In genomic region chr5:108741844-108742243, GRCm38 (mm10) we compare ENCODE assay signal across 35 mouse cellular contexts. TPM values are rescaled to one million over a fixed set of nuclear protein-coding genes. Genes with fewer than 3 reads are reported as not detected.
DNase-seq lines count a peak whose midpoint lies in the region; TF ChIP-seq lines count a peak whose summit lies in the region.
"Had no signal": no experiment of that assay in that cellular context is flagged by ENCODE, and none has a peak within 500 bp of the region (broad histone marks: within the 10 kb centered on the region; RNA-seq: fewer than 3 reads in every experiment).

No protein-coding gene starts in this region.

- DNase-seq in heart, adult 11 months: peak; percentile 43
- no peak for DNase-seq in heart, postnatal 4 days
- peak; percentile 89 for DNase-seq in 3T3-L1 (ENCODE audit: low read depth, low spot score)
- DNase-seq in left cerebral cortex, postnatal 4 days: no peak
- DNase-seq in thymus, postnatal 4 days: no peak
- DNase-seq: adrenal gland, postnatal 14 days; cerebellum, adult 11-12 months; cerebellum, adult 8-10 months; cerebellum, postnatal 10 days; cerebellum, postnatal 36 days; embryo, embryonic 11 days; gastrocnemius, postnatal 10 days; gastrocnemius, postnatal 36 days; kidney, adult 18-20 months had no signal

- H3K4me3 ChIP-seq in C2C12 (ENCODE audit: insufficient read depth, poor library complexity, severe bottlenecking): no peak overlapping the region
- no peak overlapping the region for H3K4me3 ChIP-seq in myocyte
- H3K4me3 ChIP-seq: embryonic facial prominence, embryonic 10.5 days; embryonic facial prominence, embryonic 13.5 days; forebrain, embryonic 10.5 days; forebrain, embryonic 13.5 days had no signal

- H3K27me3 ChIP-seq in C2C12 (ENCODE audit: control insufficient read depth, insufficient read depth, insufficient read length): no peaks in the 10 kb centered on the region
- no peaks in the 10 kb centered on the region for H3K27me3 ChIP-seq in myocyte (ENCODE audit: control insufficient read depth, insufficient read depth, insufficient read length)
- H3K27me3 ChIP-seq: embryonic facial prominence, embryonic 13.5 days; forebrain, embryonic 13.5 days had no signal

- TF ChIP-seq CTCF in C2C12 (IDR thresholded peaks at IDR 0.05; ENCODE audit: control insufficient read depth, insufficient read depth, insufficient read length): no peak

- TF ChIP-seq POLR2A in myocyte (IDR thresholded peaks at IDR 0.05; ENCODE audit: insufficient read length, low read depth): no peak

- no peak overlapping the region for H3K4me2 ChIP-seq in myocyte (ENCODE audit: low read depth)
- H3K4me2 ChIP-seq: embryonic facial prominence, embryonic 13.5 days; forebrain, embryonic 13.5 days; heart, embryonic 11.5 days; hindbrain, embryonic 14.5 days had no signal

- no peaks in the 10 kb centered on the region for H3K79me3 ChIP-seq in C2C12 (ENCODE audit: low read depth)

- intact Hi-C loops in left cerebral cortex, postnatal 4 days (cut with DNase I): no loop called here

- no peak overlapping the region for H3ac ChIP-seq in C2C12 (ENCODE audit: control insufficient read depth, insufficient read length, low read depth)
- H3ac ChIP-seq in myocyte (ENCODE audit: control insufficient read depth, insufficient read length): no peak overlapping the region

- H3K36me3 ChIP-seq in C2C12 (ENCODE audit: control insufficient read depth, insufficient read depth) (no peaks in the 10 kb centered on the region), myocyte (ENCODE audit: control insufficient read depth, insufficient read depth) (no peaks in the 10 kb centered on the region)
- H3K36me3 ChIP-seq: embryonic facial prominence, embryonic 10.5 days; embryonic facial prominence, embryonic 13.5 days; forebrain, embryonic 10.5 days had no signal

- H3K79me2 ChIP-seq in C2C12 (ENCODE audit: control insufficient read depth, insufficient read depth) (no peaks in the 10 kb centered on the region), myocyte (ENCODE audit: control insufficient read depth, insufficient read depth) (no peaks in the 10 kb centered on the region)

TF ChIP-seq in C2C12, 6 proteins besides CTCF, POLR2A, EP300 and RAD21:
- peak; percentile 23 for TF ChIP-seq MYOD1 (IDR thresholded peaks at IDR 0.05; ENCODE audit: control insufficient read depth, insufficient read length, low read depth)
- no peak for TF ChIP-seq FOSL1 (IDR thresholded peaks at IDR 0.05; ENCODE audit: insufficient read depth, low read length, poor library complexity, severe bottlenecking)
- TF ChIP-seq MAX (IDR thresholded peaks at IDR 0.05): no peak
- peak; percentile 85 for TF ChIP-seq USF1 (IDR thresholded peaks at IDR 0.05; ENCODE audit: low read depth)
- TF ChIP-seq CEBPB (IDR thresholded peaks at IDR 0.05; ENCODE audit: low read depth): peak; percentile 38

TF ChIP-seq in myocyte, 11 proteins besides CTCF, POLR2A, EP300 and RAD21:
- TF ChIP-seq MYOD1 (IDR thresholded peaks at IDR 0.05; ENCODE audit: control insufficient read depth in 1 of 3, insufficient read length in 2 of 3, low read depth in 2 of 3) (no peak), USF1 (IDR thresholded peaks at IDR 0.05; ENCODE audit: low read depth) (peak; percentile 60)

RNA-seq across cellular contexts. Expression of gene Rnf212, which starts 32.9 kb away (rescaled TPM):
- not detected for total RNA-seq in heart, postnatal 4 days (2021)
- not detected for polyA plus RNA-seq in C2C12 (2012; fragmentation: generic; extraction: Trizol)
- polyA plus RNA-seq in myocyte (2012; fragmentation: generic; extraction: Trizol): not detected
- not detected for total RNA-seq in left cerebral cortex, postnatal 4 days (2021)
- total RNA-seq: gastrocnemius, adult 18-20 months; gastrocnemius, postnatal 10 days; gastrocnemius, postnatal 36 days; granulocyte monocyte progenitor cell, adult 5-6 weeks; heart, adult 8-10 months; heart, postnatal 25 days; hindbrain, postnatal 0 days had no signal
- polyA plus RNA-seq: cortical plate, adult 2 months; embryonic facial prominence, embryonic 13.5 days; forebrain, embryonic 13.5 days; forebrain, embryonic 16.5 days; heart, embryonic 14.5 days; heart, postnatal 0 days; hindbrain, embryonic 14.5 days; hindbrain, postnatal 0 days; inflammation-experienced regulatory T-cells, adult 6 months had no signal

RNA-seq across cellular contexts. Expression of gene Fgfrl1, which starts 49.7 kb away (rescaled TPM):
- total RNA-seq in heart, postnatal 4 days (2021): 10 to 100 TPM; 24.7 to 27.0 TPM
- 30.9 TPM for polyA plus RNA-seq in C2C12 (2012; fragmentation: generic; extraction: Trizol)
- polyA plus RNA-seq in myocyte (2012; fragmentation: generic; extraction: Trizol): 93.3 TPM
- 10 to 100 TPM; 17.3 to 17.6 TPM for total RNA-seq in left cerebral cortex, postnatal 4 days (2021)

RNA-seq across cellular contexts. Expression of gene Tmed11, which starts 53.3 kb away (rescaled TPM):
- total RNA-seq in heart, postnatal 4 days (2021): not detected
- polyA plus RNA-seq in C2C12 (2012; fragmentation: generic; extraction: Trizol) (not detected), myocyte (2012; fragmentation: generic; extraction: Trizol) (not detected)
- total RNA-seq in left cerebral cortex, postnatal 4 days (2021): not detected
- total RNA-seq: adrenal gland, postnatal 14 days; ES-E14; gastrocnemius, adult 18-20 months; gastrocnemius, postnatal 10 days; gastrocnemius, postnatal 36 days; granulocyte monocyte progenitor cell, adult 5-6 weeks; heart, adult 8-10 months; heart, postnatal 25 days; hindbrain, postnatal 0 days had no signal
- polyA plus RNA-seq: brain, embryonic 14.5 days; cortical plate, adult 2 months; embryonic facial prominence, embryonic 10.5 days; embryonic facial prominence, embryonic 13.5 days; forebrain, embryonic 10.5 days; forebrain, embryonic 13.5 days; forebrain, embryonic 16.5 days; heart, embryonic 11.5 days; heart, embryonic 14.5 days; heart, postnatal 0 days; hindbrain, embryonic 11.5 days; hindbrain, embryonic 14.5 days; hindbrain, postnatal 0 days; inflammation-experienced regulatory T-cells, adult 6 months had no signal

Comparison
In these comparisons a context has a peak if more than half of its experiments do, and no peak if none do; other contexts are left out.
1. DNase-seq: peak in heart, adult 11 months (single experiment) and 3T3-L1 (single experiment); none in heart, postnatal 4 days (single experiment), left cerebral cortex, postnatal 4 days (single experiment) and thymus, postnatal 4 days (single experiment).